10 mouse cellular contexts compared by ENCODE assay signal in genomic region chr11:120254420-120254819, GRCm38 (mm10). TPM values are rescaled to one million over a fixed set of nuclear protein-coding genes. Genes with fewer than 3 reads are reported as not detected.
DNase-seq lines count a peak whose midpoint lies in the region; ATAC-seq and TF ChIP-seq lines count a peak whose summit lies in the region.
"Had no signal": no experiment of that assay in that cellular context is flagged by ENCODE, and none has a peak within 500 bp of the region (broad histone marks: within the 10 kb centered on the region; RNA-seq: fewer than 3 reads in every experiment).

No protein-coding gene starts in this region.

- TF ChIP-seq EP300 in lung, postnatal 0 days (IDR thresholded peaks at IDR 0.05) = no peak

- H3K9ac ChIP-seq in forebrain, embryonic 15.5 days (replicated peaks) = no peak overlapping the region
- H3K9ac ChIP-seq in forebrain, postnatal 0 days = no peak overlapping the region
- no peak overlapping the region for H3K9ac ChIP-seq in lung, postnatal 0 days (replicated peaks; ENCODE audit: low read depth)
- 0 out of 2 replicates have a peak overlapping the region, but pooled peaks have one; percentile 17 for H3K9ac ChIP-seq in hindbrain, embryonic 14.5 days
- 0 out of 2 replicates have a peak overlapping the region, but pooled peaks have one; percentile 21 for H3K9ac ChIP-seq in neural tube, embryonic 15.5 days (replicated peaks)

- 0 out of 2 replicates have a peak overlapping the region, but pooled peaks have one; percentile 8 for H3K27ac ChIP-seq in forebrain, embryonic 15.5 days (replicated peaks)
- no peak overlapping the region for H3K27ac ChIP-seq in forebrain, postnatal 0 days (ENCODE audit: low read depth, low read length)
- peak overlapping the region; percentile 90 for H3K27ac ChIP-seq in lung, postnatal 0 days (ENCODE audit: low read length)
- H3K27ac ChIP-seq in hindbrain, embryonic 14.5 days = 0 out of 2 replicates have a peak overlapping the region, but pooled peaks have one; percentile 20
- H3K27ac ChIP-seq in neural tube, embryonic 15.5 days (replicated peaks) = 0 out of 2 replicates have a peak overlapping the region, but pooled peaks have one; percentile 28

- WGBS in forebrain, embryonic 15.5 days = 66% methylated on average over 11 of the region's 11 CpGs
- 65% methylated on average over 11 of the region's 11 CpGs for WGBS in forebrain, postnatal 0 days
- 47% methylated on average over 11 of the region's 11 CpGs for WGBS in lung, postnatal 0 days
- 47% methylated on average over 11 of the region's 11 CpGs for WGBS in hindbrain, embryonic 14.5 days
- 55% methylated on average over 11 of the region's 11 CpGs for WGBS in neural tube, embryonic 15.5 days

- no peak for ATAC-seq in forebrain, embryonic 15.5 days (replicated peaks)
- ATAC-seq in forebrain, postnatal 0 days = no peak
- no peak for ATAC-seq in lung, postnatal 0 days
- no peak for ATAC-seq in hindbrain, embryonic 14.5 days (ENCODE audit: low FRiP score)
- no peak for ATAC-seq in neural tube, embryonic 15.5 days (ENCODE audit: low FRiP score)
- ATAC-seq: CD4-positive, CD25-positive, alpha-beta regulatory T cell, adult 4 months had no signal

- no peaks in the 10 kb centered on the region for H3K36me3 ChIP-seq in forebrain, embryonic 15.5 days
- H3K36me3 ChIP-seq in forebrain, postnatal 0 days (ENCODE audit: insufficient read depth) = no peaks in the 10 kb centered on the region; the same call in 1 of the 2 replicates
- no peaks in the 10 kb centered on the region for H3K36me3 ChIP-seq in lung, postnatal 0 days (ENCODE audit: insufficient read depth, low read length)
- no peaks in the 10 kb centered on the region for H3K36me3 ChIP-seq in hindbrain, embryonic 14.5 days (replicated peaks; ENCODE audit: control insufficient read depth, insufficient read depth)
- H3K36me3 ChIP-seq in neural tube, embryonic 15.5 days = no peaks in the 10 kb centered on the region

- no peak overlapping the region for H3K4me2 ChIP-seq in forebrain, embryonic 15.5 days (replicated peaks)
- H3K4me2 ChIP-seq in forebrain, postnatal 0 days (ENCODE audit: low read depth) = no peak overlapping the region
- H3K4me2 ChIP-seq in lung, postnatal 0 days (replicated peaks; ENCODE audit: low read depth, low read length) = 0 out of 2 replicates have a peak overlapping the region, but pooled peaks have one; percentile 8
- no peak overlapping the region for H3K4me2 ChIP-seq in hindbrain, embryonic 14.5 days (replicated peaks)
- no peak overlapping the region for H3K4me2 ChIP-seq in neural tube, embryonic 15.5 days

- no peaks in the 10 kb centered on the region for H3K27me3 ChIP-seq in forebrain, embryonic 15.5 days
- H3K27me3 ChIP-seq in forebrain, postnatal 0 days (ENCODE audit: insufficient read depth, low read length) = no peaks in the 10 kb centered on the region
- no peaks in the 10 kb centered on the region for H3K27me3 ChIP-seq in lung, postnatal 0 days (replicated peaks; ENCODE audit: insufficient read depth, low read length)
- no peaks in the 10 kb centered on the region for H3K27me3 ChIP-seq in hindbrain, embryonic 14.5 days (ENCODE audit: control insufficient read depth, insufficient read depth, low read length)
- no peaks in the 10 kb centered on the region for H3K27me3 ChIP-seq in neural tube, embryonic 15.5 days (replicated peaks)

- no peak for DNase-seq in forebrain, postnatal 0 days
- DNase-seq in lung, postnatal 0 days (ENCODE audit: low spot score) = peak; percentile 37
- no peak for DNase-seq in lung, postnatal 36 days
- DNase-seq in hindbrain, embryonic 14.5 days (ENCODE audit: low spot score) = no peak
- no peak for DNase-seq in frontal cortex, postnatal 14 days (ENCODE audit: low spot score in 2 of 2)
- no peak for DNase-seq in embryo, embryonic 10 days (ENCODE audit: low spot score)
- DNase-seq: thymus, adult 2 months had no signal

- TF ChIP-seq CTCF in forebrain, postnatal 0 days (IDR thresholded peaks at IDR 0.05; ENCODE audit: low read depth) = no peak
- no peak for TF ChIP-seq CTCF in lung, postnatal 0 days (IDR thresholded peaks at IDR 0.05)

- H3K4me3 ChIP-seq in forebrain, embryonic 15.5 days = no peak overlapping the region
- no peak overlapping the region for H3K4me3 ChIP-seq in forebrain, postnatal 0 days (ENCODE audit: low read depth, low read length)
- H3K4me3 ChIP-seq in lung, postnatal 0 days (ENCODE audit: low read depth, low read length) = no peak overlapping the region
- no peak overlapping the region for H3K4me3 ChIP-seq in hindbrain, embryonic 14.5 days (replicated peaks; ENCODE audit: low read length)
- H3K4me3 ChIP-seq in neural tube, embryonic 15.5 days (replicated peaks) = no peak overlapping the region

- H3K4me1 ChIP-seq in forebrain, embryonic 15.5 days = peaks cover 86% of the 10 kb centered on the region
- peaks cover 34% of the 10 kb centered on the region for H3K4me1 ChIP-seq in forebrain, postnatal 0 days (ENCODE audit: insufficient read depth)
- peaks cover 72% of the 10 kb centered on the region for H3K4me1 ChIP-seq in lung, postnatal 0 days (ENCODE audit: insufficient read depth, low read depth, low read length)
- peaks cover 71% of the 10 kb centered on the region for H3K4me1 ChIP-seq in hindbrain, embryonic 14.5 days (replicated peaks; ENCODE audit: control insufficient read depth, insufficient read depth, low read length)
- peaks cover 90% of the 10 kb centered on the region for H3K4me1 ChIP-seq in neural tube, embryonic 15.5 days

- H3K9me3 ChIP-seq in forebrain, embryonic 15.5 days = no peaks in the 10 kb centered on the region
- H3K9me3 ChIP-seq in forebrain, postnatal 0 days (ENCODE audit: low read length) = no peaks in the 10 kb centered on the region
- H3K9me3 ChIP-seq in lung, postnatal 0 days (ENCODE audit: low read length) = no peaks in the 10 kb centered on the region
- no peaks in the 10 kb centered on the region for H3K9me3 ChIP-seq in hindbrain, embryonic 14.5 days (ENCODE audit: control insufficient read depth, low read length)
- H3K9me3 ChIP-seq in neural tube, embryonic 15.5 days (replicated peaks) = no peaks in the 10 kb centered on the region

RNA-seq across cellular contexts. Expression of gene Bahcc1, which starts 21.7 kb away (rescaled TPM):
- polyA plus RNA-seq in forebrain, embryonic 15.5 days (2015; fragmentation: Nextera tagmentation; extraction: Ambion mirVana) = 15.4 and 16.1 TPM in 2 replicates
- total RNA-seq in forebrain, postnatal 0 days (2014; rRNA removed) = 19.3 and 26.5 TPM in 2 replicates
- polyA plus RNA-seq in forebrain, postnatal 0 days (2015; fragmentation: Nextera tagmentation; extraction: Ambion mirVana) = 3.9 and 6.5 TPM in 2 replicates
- 5.9 and 6.6 TPM in 2 replicates for polyA plus RNA-seq in lung, postnatal 0 days (2015; fragmentation: Nextera tagmentation; extraction: Ambion mirVana)
- polyA plus RNA-seq in hindbrain, embryonic 14.5 days (2014; fragmentation: Nextera tagmentation; extraction: Ambion mirVana) = 15.9 and 16.3 TPM in 2 replicates
- polyA plus RNA-seq in neural tube, embryonic 15.5 days (2015; fragmentation: Nextera tagmentation; extraction: Ambion mirVana) = 8.7 and 10.4 TPM in 2 replicates
- polyA plus RNA-seq: CD4-positive, CD25-positive, alpha-beta regulatory T cell, adult 4 months had no signal

Comparison
In these comparisons a context has a peak if more than half of its experiments do, and no peak if none do; other contexts are left out.
1. H3K9ac ChIP-seq: peak in hindbrain, embryonic 14.5 days (single experiment) and neural tube, embryonic 15.5 days (single experiment); none in forebrain, embryonic 15.5 days (single experiment), forebrain, postnatal 0 days (single experiment) and lung, postnatal 0 days (single experiment).